Mouse (Mus musculus) kidney, adult 9 months (tissue): ENCODE data around the gene S1pr2.
"Not testable (repeated sequence)": the region's sequence is repeated elsewhere in the genome, so short reads cannot be mapped to it uniquely, and the experiment has no call there.

Source experiments
- DNase-seq: peaks from one replicate; pipeline ENCODE4 v3.0.0; 2022

Gene S1pr2

DNA sequence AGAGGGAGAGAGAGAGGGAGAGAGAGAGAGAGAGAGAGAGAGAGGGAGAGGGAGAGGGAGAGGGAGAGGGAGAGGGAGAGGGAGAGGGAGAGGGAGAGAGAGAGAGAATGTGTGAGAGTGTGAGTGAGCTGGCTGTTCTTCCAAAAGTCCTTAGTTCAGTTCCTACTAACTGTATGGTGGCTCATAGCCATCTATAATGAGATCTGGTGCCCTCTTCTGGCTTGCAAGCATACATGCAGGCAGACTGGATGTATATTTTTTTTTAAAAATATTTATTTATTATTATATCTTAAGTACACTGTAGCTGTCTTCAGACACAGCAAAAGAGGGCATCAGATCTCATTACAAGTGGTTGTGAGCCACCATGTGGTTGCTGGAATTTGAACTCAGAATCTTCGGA, 21.8 kb upstream of the S1pr2 start:
- DNase-seq: not testable (repeated sequence)

DNA sequence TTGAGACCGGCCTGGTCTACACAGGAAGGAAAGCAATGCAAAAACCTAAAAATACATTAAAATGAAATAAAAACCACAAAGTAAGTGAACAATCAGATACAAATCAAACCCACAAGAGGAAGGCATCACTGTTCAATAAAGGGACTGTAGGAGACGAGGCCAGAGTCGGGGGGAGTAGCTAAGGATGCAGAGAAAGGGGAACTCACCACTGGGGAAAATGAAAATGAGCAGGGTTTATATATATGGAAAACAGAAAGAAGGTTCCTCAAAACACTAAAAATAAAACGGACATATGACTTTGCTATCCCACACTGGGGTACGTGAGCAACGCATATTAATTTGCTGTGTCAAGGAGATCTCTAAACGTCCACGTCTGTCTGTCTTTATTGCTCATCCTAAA, 20.5 kb upstream of the S1pr2 start:
- no peak for DNase-seq

DNA sequence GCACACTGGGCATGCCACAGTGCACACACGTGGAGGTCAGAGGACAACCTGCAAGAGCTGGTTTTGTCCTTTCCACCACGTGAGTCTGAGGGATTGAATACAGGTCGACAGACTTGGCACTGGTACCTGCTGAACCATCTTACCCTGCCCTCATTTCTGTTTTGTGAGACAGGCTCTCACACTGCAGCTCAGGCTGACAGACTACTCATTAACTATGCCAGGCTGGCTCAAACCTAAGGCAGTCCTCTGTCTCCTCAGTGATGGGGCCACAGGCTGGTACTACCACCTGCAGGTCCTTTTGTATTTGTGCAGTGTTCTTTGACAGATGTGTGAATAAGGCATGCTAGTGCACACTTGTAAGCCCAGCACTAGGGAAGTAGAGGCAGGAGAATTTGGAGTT, 18.5 kb upstream of the S1pr2 start:
- peak; percentile 87 for DNase-seq

DNA sequence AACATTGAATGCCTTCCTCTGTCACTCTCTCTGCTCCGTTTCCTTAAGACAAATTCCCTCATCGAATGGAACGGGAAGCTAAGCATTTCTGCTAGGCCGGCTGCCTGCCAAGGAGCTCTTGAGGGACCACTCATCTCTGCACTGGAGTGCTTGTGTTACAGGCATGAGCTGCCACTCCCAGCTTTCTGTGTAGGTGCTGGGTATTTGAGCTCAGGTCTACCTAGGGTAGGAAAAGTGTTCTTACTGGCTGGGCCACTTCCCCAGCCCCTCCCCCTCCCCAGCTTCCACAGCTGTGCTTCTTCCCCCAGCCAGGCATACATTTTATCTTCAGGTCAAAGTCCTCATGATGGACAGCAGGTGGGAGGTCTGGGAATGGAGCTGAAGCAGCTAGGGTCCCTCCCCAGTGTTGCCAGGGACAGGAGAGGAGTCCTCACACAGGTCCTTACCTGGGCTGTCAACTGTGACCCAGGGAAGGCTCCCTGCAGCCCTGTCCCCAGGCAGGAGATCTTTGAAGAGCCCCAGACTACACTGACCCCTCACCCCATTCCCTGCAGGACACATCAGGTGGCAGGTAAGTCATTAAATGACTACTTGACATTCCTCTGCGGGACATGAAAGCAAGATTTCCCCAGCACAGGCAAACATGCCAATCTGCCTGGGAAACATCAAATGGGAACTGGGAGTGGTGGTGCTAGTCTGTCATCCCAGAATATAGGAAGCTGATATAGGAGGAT, 16.8 kb upstream of the S1pr2 start:
- no peak for DNase-seq

DNA sequence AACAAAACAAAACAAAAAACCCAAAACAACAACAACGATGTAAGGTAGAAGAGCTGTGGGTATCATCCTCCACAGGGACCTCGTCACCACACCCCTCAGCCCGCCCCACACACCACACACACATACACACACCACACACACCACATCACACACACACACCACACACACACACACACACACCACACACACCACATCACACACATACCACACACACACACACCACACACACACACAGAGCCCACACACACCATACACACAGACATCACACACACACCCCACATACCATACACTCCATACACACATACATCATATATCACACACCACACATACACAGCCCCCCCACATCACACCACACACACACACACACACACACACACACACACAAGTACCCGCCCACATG, 15.0 kb upstream of the S1pr2 start:
- no peak for DNase-seq

DNA sequence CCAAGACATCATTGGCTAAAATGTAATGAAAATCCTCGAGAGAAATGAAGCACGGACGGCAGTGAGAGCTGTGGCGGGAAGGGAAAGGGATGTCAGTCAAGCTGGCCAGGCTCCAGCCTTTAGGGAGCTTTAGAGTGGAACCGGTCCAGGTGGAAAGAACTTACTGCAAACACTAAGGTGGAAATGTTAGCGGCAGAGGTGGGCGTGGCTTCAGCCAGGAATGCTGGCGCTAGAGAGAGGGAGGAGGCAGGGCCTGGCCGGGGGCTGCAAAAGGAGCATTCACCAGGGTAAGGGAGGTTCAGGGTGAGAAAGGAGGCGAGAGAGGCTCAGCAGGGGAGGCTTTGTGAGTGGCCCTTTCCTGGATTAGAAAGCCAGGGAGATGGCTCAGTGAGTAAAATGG, 14.3 kb upstream of the S1pr2 start:
- peak; percentile 63 for DNase-seq

DNA sequence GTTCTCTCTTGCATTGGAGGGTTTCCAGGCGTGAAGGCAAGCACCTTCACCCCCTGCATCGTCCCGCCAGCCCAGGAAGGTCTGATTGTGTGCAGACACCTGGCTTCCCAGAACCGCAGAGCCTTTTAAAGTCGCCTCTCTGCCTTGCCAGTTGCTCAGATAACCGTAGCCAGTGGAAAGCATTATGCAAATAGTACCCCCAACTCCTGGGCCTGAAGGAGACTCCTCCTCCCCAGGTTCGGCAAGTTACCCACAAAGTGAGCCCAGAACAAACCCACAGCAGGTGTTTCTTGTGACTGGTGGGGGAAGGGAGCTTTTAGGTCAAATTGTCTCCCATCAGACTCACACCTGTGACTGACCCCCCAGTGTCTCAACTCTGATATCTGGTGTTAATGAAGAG, 11.4 kb upstream of the S1pr2 start:
- DNase-seq: no peak

DNA sequence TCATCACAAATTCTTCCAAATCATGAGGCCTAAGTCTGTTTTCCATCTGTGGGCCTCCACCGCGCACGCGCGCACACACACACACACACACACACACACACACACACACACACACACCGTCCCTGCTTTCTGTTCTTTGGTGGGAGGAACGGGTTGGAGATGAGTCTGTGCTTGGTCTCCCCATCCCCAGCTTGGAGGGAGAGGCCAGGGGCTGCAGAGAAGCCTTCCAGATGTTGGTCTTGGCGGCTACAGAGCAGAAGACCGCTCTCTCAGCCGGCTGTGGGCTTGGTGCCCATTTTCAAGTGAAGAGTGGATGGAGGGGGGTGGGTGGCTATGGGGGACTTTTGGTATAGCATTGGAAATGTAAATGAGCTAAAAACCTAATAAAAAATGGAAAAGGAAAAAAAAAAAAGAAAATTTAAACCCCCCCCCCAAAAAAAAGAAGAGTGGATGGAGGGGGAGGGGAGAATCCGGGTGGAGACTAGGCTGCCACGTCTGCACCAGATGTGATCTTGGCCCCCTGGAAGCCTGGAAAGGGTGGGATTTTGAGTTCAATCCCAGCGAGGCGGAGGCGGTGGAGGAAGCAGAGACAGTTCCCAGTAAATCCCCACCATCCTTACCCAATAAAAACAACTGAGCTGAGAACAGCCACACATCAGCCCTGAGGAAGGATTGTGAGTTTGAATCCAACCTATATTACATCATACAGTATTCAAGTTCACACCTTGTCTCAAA, 10.5 kb upstream of the S1pr2 start:
- DNase-seq: no peak

DNA sequence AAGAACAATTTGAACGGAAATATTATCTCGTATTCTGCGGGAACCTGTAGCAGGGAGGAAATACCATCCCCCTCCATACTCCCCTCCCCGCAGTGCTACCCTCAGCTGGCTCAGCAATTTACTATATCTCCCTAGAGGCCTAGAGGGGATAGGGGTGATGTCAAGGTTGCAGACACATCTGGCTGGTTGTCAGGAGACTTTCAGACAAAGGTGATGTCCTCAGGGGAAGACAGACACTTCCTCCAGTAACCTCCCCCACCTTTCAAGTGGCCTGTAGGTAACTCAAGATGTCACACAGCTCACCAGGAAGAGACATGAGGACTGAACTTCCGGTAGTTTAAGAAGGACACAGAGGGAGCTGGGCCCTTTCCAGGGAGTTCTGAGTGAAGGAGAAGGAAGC, 6.6 kb upstream of the S1pr2 start:
- no peak for DNase-seq

DNA sequence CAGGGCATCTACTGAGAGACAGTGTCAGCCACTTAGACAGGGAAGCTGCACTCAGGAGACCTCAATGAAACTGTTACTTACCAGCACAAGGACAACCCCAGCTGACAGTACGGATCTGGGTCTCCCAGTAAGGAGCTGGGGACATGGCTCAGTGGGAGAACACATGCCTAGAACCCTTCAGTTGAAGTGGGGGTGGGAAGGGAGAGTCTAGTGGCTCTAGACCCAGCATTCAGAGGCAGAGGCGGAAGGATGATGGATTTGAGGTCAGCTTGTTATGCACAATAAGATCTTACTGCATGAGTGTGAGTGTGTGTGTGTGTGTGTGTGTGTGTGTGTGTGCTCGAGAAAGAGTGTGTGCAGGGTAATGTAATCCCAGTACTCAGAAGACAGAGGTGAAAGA, 5.6 kb upstream of the S1pr2 start:
- no peak for DNase-seq

DNA sequence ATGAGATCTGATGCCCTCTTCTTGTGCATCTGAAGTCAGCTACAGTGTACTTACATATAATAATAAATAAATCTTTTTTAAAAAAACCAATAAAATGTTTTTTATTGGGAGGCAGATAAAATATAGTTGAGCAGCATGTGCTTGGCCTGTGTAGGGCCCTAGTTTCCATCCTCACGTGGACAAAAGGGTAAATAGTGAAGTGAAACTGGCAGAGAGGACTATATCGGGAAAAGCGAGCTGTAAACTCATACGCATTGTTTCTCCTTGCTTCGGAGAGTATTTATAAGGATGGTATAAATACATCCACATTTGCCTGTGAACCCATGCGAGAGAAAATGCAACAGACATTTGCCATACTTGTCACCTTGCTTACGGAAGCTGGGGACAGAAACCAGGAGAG, 3.2 kb upstream of the S1pr2 start:
- DNase-seq: no peak

DNA sequence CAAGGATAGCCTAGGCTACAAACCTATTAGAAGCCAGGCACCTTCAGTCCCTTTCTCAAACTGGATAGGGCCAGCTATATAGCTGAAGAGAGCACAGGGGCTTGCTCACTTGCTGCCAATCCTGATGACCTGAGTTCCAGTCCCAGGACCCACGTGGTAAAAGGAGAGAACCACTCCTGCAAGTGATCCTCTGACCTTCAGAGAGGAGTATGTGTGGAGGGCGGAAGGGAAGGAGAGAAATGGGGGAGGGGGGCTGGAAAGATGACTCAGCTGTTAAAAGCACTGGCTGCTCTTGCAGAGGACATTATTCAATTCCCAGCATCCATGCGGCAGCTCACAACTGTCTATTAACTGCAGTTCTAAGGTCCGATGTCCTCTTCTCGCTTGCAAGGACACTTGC, 2.6 kb upstream of the S1pr2 start:
- no peak for DNase-seq

DNA sequence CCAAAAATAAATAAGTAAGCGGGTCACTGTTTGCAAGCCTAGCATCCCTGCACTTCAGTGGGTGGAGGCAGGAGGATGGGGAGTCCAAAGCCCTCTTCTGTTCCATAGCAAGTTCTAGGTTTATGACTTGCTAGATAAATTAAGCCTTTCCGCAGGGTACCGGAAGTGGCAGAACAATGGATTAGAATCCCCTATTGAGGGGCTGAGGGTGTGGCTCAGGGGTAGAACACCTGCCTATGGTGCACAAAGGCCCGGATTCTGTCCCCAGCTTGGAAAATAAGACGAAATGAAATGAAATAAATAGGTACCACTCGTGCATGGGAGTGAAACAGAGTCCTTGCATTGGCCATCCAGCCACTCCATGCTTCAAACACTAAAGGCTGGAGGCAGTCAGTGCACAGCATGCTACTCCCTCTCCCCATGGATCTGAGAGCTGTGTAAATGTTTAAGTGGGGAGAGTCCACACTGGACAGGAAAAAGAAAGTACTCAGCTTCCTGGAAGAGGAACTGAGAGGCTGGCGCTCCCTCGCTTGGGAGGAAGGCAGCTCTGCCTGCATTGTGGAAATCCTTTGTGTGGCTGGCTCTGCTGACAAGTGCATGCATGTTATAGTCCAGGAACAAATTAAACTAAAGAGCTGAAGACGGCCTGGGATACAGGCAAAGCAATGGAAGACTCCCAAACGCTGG, 2.0 kb upstream of the S1pr2 start:
- DNase-seq: no peak

DNA sequence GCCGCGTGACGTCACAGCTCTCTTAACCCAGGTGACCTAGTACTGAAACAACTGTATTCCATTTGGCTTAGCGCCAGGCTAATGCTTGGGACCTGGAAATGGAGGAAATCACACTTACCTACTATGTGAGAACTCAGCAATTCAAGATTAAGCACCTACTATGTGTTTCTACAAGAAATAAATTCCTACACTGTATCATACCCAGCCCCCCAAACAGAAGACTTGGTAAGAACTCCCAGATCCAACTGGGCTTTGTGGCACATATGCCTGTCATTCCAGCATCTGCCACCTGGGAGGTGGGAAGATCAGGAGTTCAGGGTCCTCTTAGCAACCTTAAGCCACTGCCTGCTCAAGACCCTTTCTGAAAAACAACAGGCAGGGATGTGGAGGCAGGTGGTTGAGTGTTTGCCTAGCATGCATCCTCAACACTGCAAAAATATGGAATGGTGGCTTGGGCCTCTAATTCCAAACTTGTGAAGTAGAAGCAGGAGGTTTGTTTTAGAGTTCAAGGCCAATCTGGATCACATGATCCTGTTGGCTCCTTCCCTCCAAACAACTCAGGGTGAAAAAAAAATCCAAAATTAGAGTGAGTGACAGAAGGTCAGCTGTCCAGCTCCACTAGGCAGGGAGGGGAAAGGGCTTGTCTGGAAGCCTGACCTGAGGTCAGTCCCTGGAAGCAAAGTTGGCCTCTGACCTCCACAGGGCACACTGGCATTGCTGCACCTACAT, 544 bp upstream of the S1pr2 start:
- DNase-seq: no peak

DNA sequence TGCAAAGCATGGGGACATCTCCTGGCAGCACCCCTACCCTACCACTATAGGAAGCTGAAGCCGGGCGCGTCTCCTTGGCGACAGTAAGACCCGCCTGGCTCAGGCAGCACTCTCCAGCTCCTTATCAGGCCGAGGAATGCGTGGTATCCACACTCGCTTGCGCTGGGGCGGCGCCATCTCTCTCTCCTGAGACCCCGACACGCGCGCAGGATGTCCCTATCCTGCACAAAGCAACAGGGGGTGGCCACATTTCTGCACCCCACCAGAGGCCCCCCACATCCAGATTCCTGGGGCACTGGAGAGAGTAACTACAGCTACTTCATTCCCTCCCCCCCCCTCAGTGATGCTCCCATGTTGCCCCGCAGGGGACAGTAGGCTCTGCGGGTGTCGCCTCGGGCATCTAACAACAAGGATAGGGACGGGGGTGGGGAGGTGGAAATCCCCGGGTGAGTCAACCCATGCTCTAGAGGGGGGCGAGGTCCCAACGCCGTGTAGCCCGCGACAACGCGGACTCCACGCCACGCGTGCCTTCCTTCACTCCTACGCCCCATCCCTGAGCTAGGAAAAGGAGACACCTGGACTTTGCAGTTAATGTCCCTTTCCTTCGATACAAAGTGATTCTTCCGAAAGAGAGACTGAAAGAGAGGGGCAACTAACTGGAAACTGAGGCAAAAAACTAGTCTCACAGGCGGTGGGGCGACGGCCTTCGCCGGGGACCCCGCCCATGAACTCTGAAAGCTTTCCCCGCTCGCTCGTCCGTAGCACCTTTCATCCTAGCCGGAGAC, 958 bp downstream of the S1pr2 start:
- DNase-seq: peak; percentile 19

DNA sequence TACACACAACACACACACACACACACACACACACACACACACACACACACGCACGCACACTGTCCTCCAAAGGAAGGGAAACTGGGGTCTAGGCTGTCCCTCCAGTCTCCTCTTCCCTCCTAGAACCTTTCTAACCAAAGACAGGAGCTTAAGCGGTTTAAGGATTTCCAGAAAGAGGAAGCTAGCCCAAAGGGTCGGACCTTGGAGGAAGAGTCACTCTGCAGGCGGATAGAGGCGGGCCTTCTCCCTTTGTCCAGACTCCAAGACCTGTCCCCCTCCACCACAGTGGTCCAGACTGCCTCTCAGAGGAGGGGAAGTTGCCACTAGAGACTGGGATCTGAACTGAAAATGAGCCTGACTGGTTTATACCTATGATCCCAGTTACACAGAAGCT, 2.9 kb downstream of the S1pr2 start:
- no peak for DNase-seq

DNA sequence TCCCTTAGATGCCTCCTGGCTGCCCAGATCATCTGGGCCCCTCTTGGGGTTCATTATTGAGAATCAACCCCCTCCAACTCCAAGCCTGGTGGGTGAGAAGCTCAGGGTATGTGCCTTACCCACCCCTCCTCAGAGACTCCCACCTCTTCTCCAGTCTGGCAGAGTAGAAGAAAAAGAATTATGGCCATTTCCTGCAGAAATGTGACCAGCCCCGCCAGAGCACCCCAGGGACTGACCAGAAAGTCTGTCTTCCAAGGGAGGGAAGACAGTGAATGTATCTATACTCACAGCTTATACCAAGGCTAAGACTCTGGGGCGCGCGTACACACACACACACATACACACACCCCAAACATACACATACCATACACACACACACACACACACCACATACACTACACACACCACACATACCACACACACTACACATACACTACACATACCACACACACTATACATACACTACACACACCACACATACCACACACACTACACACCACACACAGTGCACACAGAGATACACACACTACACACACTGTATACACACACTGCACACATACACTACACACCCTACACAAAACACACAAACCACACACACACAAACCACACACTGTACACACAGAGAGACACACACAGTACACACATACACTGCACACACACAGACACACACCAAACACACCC, 3.4 kb downstream of the S1pr2 start:
- peak; percentile 27 for DNase-seq

DNA sequence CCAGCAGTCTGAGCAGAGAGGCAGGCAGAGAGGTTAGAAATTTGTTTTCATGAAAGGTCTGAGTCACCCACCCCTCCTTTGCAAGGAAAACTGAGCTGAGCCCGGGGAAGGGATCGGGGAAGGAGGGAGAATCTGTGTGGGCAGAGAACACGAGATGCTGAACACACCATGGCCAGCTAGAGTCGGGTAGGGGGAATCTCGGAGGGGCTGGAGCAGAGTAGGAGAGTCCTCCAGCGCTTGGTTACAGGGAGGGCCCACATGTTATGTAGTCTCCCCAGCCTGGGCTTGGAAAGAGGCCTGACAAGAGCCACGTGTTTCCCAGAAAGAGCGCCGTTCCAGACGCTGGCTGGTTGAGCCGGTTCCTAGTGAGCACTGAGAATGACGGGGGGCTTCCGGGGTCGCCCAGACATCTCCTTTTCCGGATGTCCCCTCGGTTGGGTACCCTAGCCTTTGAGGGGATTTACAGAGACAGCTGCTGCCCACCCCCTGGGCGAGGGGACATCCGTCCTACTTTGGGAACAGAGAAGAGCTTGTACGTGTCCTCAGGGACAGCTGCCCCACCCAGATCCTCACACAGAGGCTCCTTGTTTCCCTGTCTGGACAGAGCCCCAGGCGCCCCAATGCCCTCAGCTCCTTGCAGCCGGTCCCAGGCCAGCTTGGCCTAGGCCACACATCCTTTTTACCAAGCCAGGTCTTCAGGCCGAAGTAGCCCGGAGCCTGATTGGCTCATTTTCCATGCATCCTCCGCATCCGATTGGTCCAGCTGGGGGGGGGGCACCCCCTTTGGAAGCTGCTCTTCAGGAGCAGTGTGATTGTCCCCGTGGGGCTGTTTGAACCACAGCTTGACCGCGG, 4.2 kb downstream of the S1pr2 start:
- DNase-seq: peak; percentile 43

DNA sequence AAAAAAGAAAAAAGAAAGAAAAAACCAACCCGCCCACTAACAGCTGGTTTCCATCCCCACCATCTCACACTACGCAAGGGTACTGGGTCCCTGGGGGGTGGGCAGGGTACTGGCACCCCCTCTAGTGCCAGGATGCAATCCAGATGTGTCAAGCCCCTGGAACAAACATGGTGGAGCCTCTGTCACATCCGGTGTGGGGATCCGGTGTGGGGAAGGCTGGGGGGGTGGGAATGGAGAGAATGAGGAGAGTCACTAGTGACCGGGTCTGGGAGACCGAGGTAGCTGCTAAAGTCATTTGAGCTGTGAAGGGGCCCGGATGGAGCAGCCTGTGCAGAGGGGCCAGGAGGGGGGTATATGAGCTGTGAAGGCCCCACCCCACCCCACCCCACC, 4.8 kb downstream of the S1pr2 start:
- no peak for DNase-seq

DNA sequence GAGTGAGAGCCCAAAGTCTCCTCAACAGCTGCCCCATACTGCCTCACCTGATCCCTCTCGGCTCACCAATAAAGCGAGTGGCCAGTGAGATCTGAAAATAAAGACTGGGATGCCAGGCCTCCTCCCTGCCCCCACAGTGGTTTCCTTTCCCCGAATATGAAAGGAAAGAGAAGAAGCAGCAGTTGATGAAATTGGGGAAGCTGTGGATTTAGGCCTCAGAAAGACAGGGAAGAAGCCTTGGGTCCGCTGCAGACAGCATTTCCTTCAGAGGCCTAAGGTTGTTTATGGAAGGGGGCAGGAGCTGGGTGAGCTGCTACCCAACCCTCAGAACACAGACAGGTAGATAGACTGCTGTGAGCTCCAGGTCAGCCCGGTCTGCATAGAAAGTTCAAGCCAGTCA, 9.8 kb downstream of the S1pr2 start:
- DNase-seq: no peak

DNA sequence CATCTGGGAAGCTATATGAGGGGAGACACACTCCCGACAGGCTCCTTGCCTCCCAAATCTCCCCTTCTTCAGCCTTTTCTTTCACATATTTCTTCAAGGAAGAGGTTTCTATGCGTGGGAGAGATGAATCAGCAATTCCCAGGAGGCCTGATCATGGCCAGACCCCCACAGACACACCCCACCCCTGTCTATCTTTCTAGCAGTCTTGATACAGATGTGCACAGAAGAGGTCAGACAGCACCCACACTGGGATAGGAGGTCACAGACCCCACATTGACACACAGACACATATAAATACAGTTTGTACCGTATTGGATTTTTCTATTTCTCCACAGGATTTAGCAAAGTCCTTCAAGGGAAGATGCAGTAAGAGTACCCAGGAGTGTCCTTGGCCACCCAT, 10.6 kb downstream of the S1pr2 start:
- no peak for DNase-seq
